Mouse (Mus musculus) kidney, adult 2 months (tissue): ENCODE measurements around the gene Ptprk. TPM values are rescaled to one million over a fixed set of nuclear protein-coding genes. Genes with fewer than 3 reads are reported as not detected.

Experiments
- DNase-seq: peaks from one replicate; pipeline ENCODE4 v3.0.0; 2021
- H3K27ac ChIP-seq: fragments of 200-500 bp; 2 replicates; pipeline ENCODE4 v1.5.1; 2012; ENCODE audit warnings: low read depth, low read length, control low read depth, inconsistent platforms; ENCODE audit not compliant: insufficient read depth
- H3K27me3 ChIP-seq: fragments of 200-500 bp; replicated peaks from 2 replicates; pipeline ENCODE4 v1.6.1; 2012; ENCODE audit warnings: mild to moderate bottlenecking, moderate library complexity, low read length, inconsistent platforms; ENCODE audit not compliant: control insufficient read depth, insufficient read depth
- H3K36me3 ChIP-seq: fragments of 200-500 bp; 2 replicates; pipeline ENCODE4 v1.6.1; 2012; ENCODE audit warnings: mild to moderate bottlenecking, moderate library complexity, low read length, inconsistent platforms; ENCODE audit not compliant: control insufficient read depth, insufficient read depth
- H3K4me1 ChIP-seq: fragments of 200-500 bp; 2 replicates; pipeline ENCODE4 v1.6.1; 2011; ENCODE audit warnings: low read length; ENCODE audit not compliant: control insufficient read depth, insufficient read depth
- H3K4me3 ChIP-seq: fragments of 200-500 bp; 2 replicates; pipeline ENCODE4 v1.5.1; 2011; ENCODE audit warnings: mild to moderate bottlenecking, low read depth, low read length, control low read depth; ENCODE audit not compliant: insufficient read depth
- CTCF ChIP-seq: fragments of 200-500 bp; conservative IDR thresholded peaks from 2 replicates; pipeline ENCODE4 v1.5.1; 2011; ENCODE audit warnings: low read depth, mild to moderate bottlenecking, control low read depth, low read length, moderate library complexity, mixed read lengths; ENCODE audit not compliant: insufficient read depth, insufficient read length
- POLR2A ChIP-seq: fragments of 200-500 bp; IDR thresholded peaks from one replicate; pipeline ENCODE4 v1.6.1; 2011; ENCODE audit warnings: low read depth, low read length, control low read depth
- WGBS: fragments of 180-500 bp; shearing (Covaris S2); methylation state at CpG from one replicate; pipeline ENCODE4 v1.1.7; 2018; 5-methylcytosine and 5-hydroxymethylcytosine counted together
- polyA plus RNA-seq: library from polyadenylated mRNA; depleted of rRNA; stranded (reverse); fragments of >200 nt; gene quantifications from 2 replicates; pipeline ENCODE4 v1.2.3, GENCODE M21; 2012

Gene Ptprk
- polyA plus RNA-seq, 1 experiment = 50.2 TPM

DNA sequence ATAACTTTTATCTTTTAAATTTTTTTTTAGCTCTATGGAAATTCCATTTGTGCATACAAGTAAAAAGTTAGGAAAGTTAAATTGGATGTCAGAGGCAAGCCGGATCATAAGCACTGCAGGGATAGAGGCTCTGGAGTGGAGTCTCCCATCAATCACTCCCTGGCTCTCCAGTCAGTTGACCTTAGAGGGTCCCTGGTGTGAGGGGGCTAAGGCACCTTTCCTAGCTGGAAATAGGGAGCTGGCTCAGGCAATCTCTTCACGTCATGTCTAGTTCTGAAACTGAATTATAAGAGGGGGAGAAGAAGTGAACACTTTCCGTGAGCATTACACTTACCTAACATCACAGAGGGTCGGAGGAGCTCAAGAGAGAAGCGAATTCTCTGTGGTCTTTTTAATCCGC lies 110.1 kb downstream of the Ptprk start:
- 69% methylated on average over 6 of the region's 6 CpGs for WGBS
- TF ChIP-seq POLR2A = no peak
- TF ChIP-seq CTCF = no peak
- DNase-seq = no peak

DNA sequence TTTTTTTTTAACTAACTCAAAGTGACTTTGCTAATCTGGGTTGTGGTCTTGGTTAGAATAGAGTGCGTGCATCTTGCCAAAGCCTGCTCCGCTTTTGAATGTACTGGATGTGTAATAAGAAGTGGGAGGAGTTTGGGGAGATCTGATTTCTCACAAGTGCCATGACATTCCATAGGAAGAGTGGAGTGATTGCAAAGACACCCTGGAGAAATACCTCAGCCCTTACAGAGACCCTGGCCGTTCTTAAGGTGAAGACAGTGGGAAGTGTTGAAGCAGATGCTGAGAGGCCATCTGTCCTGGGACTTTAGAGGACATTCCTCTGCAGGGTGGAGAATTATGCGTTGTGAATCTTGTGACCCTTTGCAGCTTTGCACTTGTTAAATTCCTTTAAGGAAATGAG lies 110.7 kb downstream of the Ptprk start:
- Histone ChIP-seq H3K36me3 (no peaks in the 10 kb centered on the region), H3K4me1 (peaks cover 25% of the 10 kb centered on the region), H3K27ac (no peak overlapping the region; the same call in 1 of the 2 replicates), H3K27me3 (no peaks in the 10 kb centered on the region), H3K4me3 (no peak overlapping the region)
- no peak for DNase-seq
- no peak for TF ChIP-seq POLR2A
- TF ChIP-seq CTCF = no peak
- 56% methylated on average over 4 of the region's 4 CpGs for WGBS

More for the DNA sequence above, 110.1 kb downstream of the Ptprk start:
- Histone ChIP-seq H3K27ac (peak overlapping the region; percentile 24; the same call in 1 of the 2 replicates), H3K36me3 (no peaks in the 10 kb centered on the region), H3K4me3 (no peak overlapping the region), H3K27me3 (no peaks in the 10 kb centered on the region), H3K4me1 (peaks cover 25% of the 10 kb centered on the region)

DNA sequence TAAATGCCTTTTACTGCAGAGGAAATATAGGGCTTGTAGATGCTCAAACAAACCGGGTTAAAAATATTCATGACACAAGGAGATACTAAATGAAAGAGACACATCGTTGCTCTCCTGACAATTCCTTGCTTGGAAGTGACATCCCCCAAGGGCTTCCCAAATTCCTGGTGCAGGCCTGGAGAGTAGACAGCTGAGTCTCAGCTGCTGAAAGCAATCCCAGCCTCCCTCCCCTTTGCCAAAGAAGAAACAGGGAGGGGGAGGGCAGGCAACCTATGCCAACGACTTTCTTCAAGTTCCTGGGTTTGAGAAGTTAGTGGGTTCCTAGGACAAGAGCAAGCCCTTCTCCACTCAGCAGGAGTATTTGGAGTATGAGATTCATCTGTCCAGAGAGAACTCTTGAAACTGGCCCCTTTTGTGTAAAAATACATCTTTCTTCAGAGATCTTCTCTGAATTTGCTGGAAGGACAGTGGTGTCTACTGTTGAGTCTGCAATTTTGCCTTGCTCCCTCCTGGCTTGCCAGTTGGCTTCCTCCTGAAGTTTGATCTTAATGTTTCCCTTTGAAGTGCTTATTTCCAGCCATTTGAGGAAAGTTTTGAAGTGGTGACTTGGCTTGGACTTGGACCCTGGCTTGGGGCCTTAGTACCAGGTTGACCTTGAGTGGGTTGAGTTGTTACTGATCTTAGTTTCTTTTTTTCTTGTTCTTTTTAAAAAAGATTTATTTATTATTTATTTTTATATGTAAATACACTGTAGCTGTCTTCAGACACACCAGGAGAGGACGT lies 111.6 kb downstream of the Ptprk start:
- Histone ChIP-seq H3K36me3 (no peaks in the 10 kb centered on the region), H3K4me3 (no peak overlapping the region), H3K27me3 (no peaks in the 10 kb centered on the region), H3K27ac (no peak overlapping the region; the same call in 1 of the 2 replicates), H3K4me1 (peaks cover 25% of the 10 kb centered on the region)
- DNase-seq = peak; percentile 73
- TF ChIP-seq POLR2A (no peak), CTCF (no peak)
- WGBS = 62% methylated on average over 4 of the region's 4 CpGs

DNA sequence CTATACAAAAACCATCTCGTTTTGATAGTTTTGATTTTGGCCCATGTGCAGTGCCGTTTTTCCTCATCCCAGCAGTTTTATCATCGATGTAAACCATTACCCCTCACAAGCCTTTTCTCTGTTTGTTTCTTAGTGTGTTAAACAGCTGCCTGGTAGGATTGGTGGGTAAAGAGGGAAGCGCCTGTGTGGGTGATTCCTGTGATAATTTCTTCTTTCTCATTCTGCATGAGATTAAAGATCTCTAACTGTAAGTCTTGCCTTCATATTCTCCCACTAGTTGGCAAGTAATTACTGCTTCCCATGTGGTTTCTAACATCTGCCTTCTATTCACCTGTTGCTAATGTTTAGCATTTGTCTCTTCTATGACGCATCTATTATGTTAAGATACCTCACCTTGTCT lies 116.8 kb downstream of the Ptprk start:
- Histone ChIP-seq H3K27ac (no peak overlapping the region), H3K36me3 (no peaks in the 10 kb centered on the region), H3K4me1 (peaks cover 7% of the 10 kb centered on the region), H3K27me3 (no peaks in the 10 kb centered on the region), H3K4me3 (no peak overlapping the region)
- 89% methylated on average over 5 of the region's 5 CpGs for WGBS
- DNase-seq = no peak
- no peak for TF ChIP-seq POLR2A

DNA sequence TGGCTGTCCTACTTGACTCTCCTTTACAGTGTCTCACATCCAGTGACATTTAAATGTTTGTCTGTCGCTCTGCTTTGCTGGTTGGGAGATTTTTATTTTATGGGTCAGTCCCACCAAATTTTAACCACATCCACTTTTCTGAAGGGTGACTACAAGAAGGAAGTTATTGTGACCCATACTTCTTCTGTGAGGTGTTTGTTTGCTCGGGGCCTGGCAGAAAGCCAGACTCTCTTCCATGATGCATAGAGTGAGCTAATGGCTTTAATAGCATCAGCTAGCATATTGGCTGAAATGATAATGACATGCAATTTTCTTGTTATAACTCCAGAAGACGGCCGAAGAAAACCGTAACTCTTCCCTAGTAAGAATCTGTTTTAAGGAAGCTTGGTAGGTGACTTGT lies 119.0 kb downstream of the Ptprk start:
- Histone ChIP-seq H3K27me3 (no peaks in the 10 kb centered on the region), H3K27ac (no peak overlapping the region)
- WGBS = 86% methylated on average over 5 of the region's 5 CpGs

DNA sequence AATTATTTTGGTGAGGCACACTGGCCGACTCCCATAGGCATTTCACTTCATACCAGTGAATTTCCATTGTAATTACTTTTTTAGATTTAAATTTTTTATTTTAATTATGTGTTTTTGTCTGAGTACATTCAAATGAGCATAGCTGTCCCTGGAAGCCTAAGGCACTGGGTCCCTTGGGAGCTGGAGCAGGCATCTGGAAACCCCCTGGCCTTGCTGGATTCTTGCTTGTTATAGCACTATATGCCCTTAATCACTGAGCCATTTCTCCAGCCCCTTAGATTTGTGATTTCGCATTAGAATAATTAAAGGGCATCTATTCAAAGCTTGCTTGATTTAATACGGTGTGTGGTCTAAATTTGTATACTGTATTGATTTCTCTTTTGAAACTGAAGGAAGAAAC lies 126.0 kb downstream of the Ptprk start:
- TF ChIP-seq POLR2A = no peak
- no peak for TF ChIP-seq CTCF

More for the DNA sequence above, 119.0 kb downstream of the Ptprk start:
- no peak for DNase-seq
- Histone ChIP-seq H3K4me3 (no peak overlapping the region), H3K4me1 (peaks cover 4% of the 10 kb centered on the region; the same call in 1 of the 2 replicates), H3K36me3 (no peaks in the 10 kb centered on the region)
- TF ChIP-seq CTCF (no peak), POLR2A (no peak)

DNA sequence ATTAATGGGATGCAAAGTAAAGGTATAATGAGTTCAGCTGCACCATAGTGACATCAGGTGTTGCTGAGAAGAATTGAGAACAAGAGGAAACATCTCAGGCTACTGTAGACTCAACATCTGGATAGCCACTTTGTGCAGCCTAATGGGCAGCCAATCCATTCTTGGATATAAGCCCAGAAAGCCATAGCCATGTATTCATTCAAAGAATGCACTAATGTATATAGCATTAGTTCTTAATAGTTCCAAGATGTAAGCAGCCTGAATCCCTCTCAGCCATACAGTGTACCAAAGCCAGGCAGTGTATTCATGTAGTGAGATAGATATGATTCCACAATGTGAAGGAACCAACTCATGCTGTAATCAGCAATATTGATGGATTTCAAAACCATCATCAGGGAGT lies 134.8 kb downstream of the Ptprk start:
- TF ChIP-seq POLR2A (no peak), CTCF (no peak)
- H3K36me3 ChIP-seq = no peaks in the 10 kb centered on the region

More for the DNA sequence above, 126.0 kb downstream of the Ptprk start:
- no peak overlapping the region for H3K4me3 ChIP-seq
- WGBS = 90% methylated on average over 3 of the region's 3 CpGs
- H3K4me1 ChIP-seq = no peaks in the 10 kb centered on the region
- no peak overlapping the region for H3K27ac ChIP-seq
- H3K36me3 ChIP-seq = no peaks in the 10 kb centered on the region
- DNase-seq = no peak
- H3K27me3 ChIP-seq = no peaks in the 10 kb centered on the region

More for the DNA sequence above, 134.8 kb downstream of the Ptprk start:
- no peaks in the 10 kb centered on the region for H3K4me1 ChIP-seq
- H3K27ac ChIP-seq = no peak overlapping the region
- DNase-seq = no peak
- H3K4me3 ChIP-seq = no peak overlapping the region
- no peaks in the 10 kb centered on the region for H3K27me3 ChIP-seq
